Mouse (Mus musculus) megakaryocyte progenitor cell, adult 5-6 weeks (primary cell): Measurements from ENCODE around the gene Olfr353. TPM values are rescaled to one million over a fixed set of nuclear protein-coding genes. Genes with fewer than 3 reads are reported as not detected.

Experiments used
- ATAC-seq: replicated peaks from 2 replicates; pipeline ENCODE4 v1.8.0; 2016; ENCODE audit warnings: mild to moderate bottlenecking, moderate TSS enrichment, inconsistent platforms; ENCODE audit not compliant: poor library complexity
- total RNA-seq, 2 experiments: library from RNA; stranded (forward) in 1 of 2; stranded (reverse) in 1 of 2; fragments of 157-497, 149-512 nt in 1 of 2; fragments of 200-1000 nt in 1 of 2; gene quantifications; 2 replicates each; pipeline versions ENCODE4 v1.2.3 to v1.2.4; 2015 to 2017

Gene Olfr353
- not detected in 2 replicates for total RNA-seq (2015)
- not detected in 2 replicates for total RNA-seq (2017)

DNA sequence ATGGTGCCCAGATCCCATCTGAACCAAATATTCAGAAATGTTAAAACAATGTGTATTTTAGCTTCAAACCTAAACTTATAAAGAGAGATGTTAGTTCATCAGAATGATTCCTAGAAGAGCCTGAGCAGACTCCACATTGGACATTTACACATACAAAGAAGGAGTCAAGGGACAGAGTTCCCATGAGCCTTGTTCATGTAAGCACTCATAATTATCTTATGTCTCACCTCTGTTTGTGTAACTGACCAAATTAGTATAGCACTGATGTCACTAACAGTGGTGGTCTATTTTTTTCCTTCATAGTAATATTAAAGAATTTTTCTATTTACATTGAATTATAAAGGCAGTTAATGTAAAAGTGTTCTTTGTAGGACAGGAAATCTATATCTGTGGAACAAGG lies at the start of gene Olfr353:
Olfr353 (minus strand) TSS at position 101 of the 400 bp plus-strand sequence.
- no peak for ATAC-seq

DNA sequence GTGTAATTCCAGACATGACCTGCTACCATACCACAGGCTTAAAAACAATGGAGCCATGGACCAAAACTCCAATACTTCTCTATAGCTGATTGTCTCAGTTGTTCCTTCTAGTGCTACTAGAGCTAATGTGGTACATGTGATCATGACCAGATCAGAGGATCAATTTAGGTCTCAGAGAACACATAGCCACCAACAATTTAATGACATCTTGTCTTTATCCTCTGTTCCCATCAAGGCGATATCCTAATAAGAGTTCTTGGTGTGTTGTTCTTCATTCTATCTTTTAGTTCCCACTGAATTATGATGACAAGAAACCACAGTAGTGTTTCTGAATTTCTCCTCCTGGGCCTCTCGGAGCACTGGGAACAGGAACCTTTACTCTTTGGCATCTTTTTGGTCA lies 44.1 kb upstream of the Olfr353 start, which contains the start of gene Olfr356:
Olfr356 (plus strand) TSS at position 301 of the 400 bp plus-strand sequence.
- ATAC-seq: no peak

GRCm38 (mm10) chr2:36928797-36929196 lies 36.1 kb upstream of the Olfr353 start, which contains the start of gene Olfr355:
Olfr355 (minus strand) TSS chr2:36928897.
- no peak for ATAC-seq

- ATAC-seq: no peak
Measured at GRCm38 (mm10) chr2:36905380-36905779, 12.6 kb upstream of the Olfr353 start, which contains the start of gene Olfr354. Olfr354 (plus strand) TSS chr2:36905680.

- ATAC-seq: no peak
Measured at GRCm38 (mm10) chr2:36897114-36897513, 4.4 kb upstream of the Olfr353 start.

DNA sequence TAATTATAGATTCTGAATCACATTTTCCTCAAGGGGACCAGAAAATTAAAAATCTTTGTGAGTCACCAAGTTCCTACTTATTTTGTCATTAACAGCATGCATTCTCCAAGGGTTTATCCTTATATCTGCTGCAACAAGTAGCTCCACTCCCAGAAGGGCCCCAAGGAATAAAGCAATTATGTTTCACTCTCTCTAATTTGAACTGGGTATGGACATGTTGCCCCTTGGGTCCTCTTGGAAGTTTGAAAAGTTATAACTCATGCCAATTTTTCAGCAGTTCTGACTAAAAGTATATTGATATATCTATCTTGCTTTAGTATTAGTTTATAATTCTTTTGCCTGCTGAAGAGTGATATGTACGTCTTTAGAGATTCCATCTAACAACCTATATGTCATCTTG lies 24.6 kb downstream of the Olfr353 start, which contains the start of gene Olfr352:
Olfr352 (plus strand) TSS at position 301 of the 400 bp plus-strand sequence.
- ATAC-seq: no peak

- no peak for ATAC-seq
Measured at GRCm38 (mm10) chr2:36862560-36862959, 30.2 kb downstream of the Olfr353 start, which contains the start of gene Olfr351. Olfr351 (minus strand) TSS chr2:36862660.

DNA sequence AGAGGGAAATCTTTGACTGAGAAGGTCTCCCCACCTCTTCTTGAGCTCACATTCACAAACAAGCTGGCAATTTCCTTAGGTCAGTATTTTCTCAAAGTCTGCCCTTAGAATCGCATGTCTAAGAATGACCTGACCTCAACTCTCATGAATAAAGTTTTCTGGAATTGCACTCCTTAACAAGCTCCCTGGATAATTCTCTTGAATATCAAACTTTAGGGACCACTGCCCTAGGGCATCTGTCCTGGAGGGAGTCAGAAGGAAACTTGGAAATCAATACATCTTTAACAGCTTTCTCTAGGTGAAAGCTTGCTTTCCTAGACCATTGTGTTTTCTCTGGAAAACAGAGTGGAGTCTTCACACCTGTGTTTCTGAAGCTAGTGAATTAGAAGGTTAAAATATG lies 46.7 kb downstream of the Olfr353 start, which contains the start of gene Olfr350:
Olfr350 (plus strand) TSS at position 301 of the 400 bp plus-strand sequence.
- ATAC-seq: no peak

Other genes starting within 250 kb of the Olfr353 start
- not detected in 2 replicates for gene Olfr346, start 207.1 kb downstream of the Olfr353 start, total RNA-seq (2015)
- gene Olfr346, start 207.1 kb downstream of the Olfr353 start, total RNA-seq (2017): not detected in 2 replicates
- gene Olfr347, start 161.0 kb downstream of the Olfr353 start, total RNA-seq (2015): not detected in 2 replicates
- not detected in 2 replicates for gene Olfr347, start 161.0 kb downstream of the Olfr353 start, total RNA-seq (2017)
- gene Olfr348, start 108.7 kb downstream of the Olfr353 start, total RNA-seq (2015): not detected in 2 replicates
- gene Olfr348, start 108.7 kb downstream of the Olfr353 start, total RNA-seq (2017): not detected in 2 replicates
- gene Olfr50, start 102.4 kb downstream of the Olfr353 start, total RNA-seq (2015): not detected in 2 replicates
- not detected in 2 replicates for gene Olfr50, start 102.4 kb downstream of the Olfr353 start, total RNA-seq (2017)
- not detected in 2 replicates for gene Olfr3, start 75.9 kb downstream of the Olfr353 start, total RNA-seq (2015)
- gene Olfr3, start 75.9 kb downstream of the Olfr353 start, total RNA-seq (2017): not detected in 2 replicates
- not detected in 2 replicates for gene Olfr350, start 46.6 kb downstream of the Olfr353 start, total RNA-seq (2015)
- gene Olfr350, start 46.6 kb downstream of the Olfr353 start, total RNA-seq (2017): not detected in 2 replicates
- not detected in 2 replicates for gene Olfr351, start 30.3 kb downstream of the Olfr353 start, total RNA-seq (2015)
- gene Olfr351, start 30.3 kb downstream of the Olfr353 start, total RNA-seq (2017): not detected in 2 replicates
- not detected in 2 replicates for gene Olfr352, start 24.5 kb downstream of the Olfr353 start, total RNA-seq (2015)
- not detected in 2 replicates for gene Olfr352, start 24.5 kb downstream of the Olfr353 start, total RNA-seq (2017)
- 0.07 TPM in 1 of 2 replicates, not detected in the other for gene Olfr354, start 12.7 kb upstream of the Olfr353 start, total RNA-seq (2015)
- gene Olfr354, start 12.7 kb upstream of the Olfr353 start, total RNA-seq (2017): not detected in 2 replicates
- not detected in 2 replicates for gene Olfr355, start 36.0 kb upstream of the Olfr353 start, total RNA-seq (2015)
- gene Olfr355, start 36.0 kb upstream of the Olfr353 start, total RNA-seq (2017): not detected in 2 replicates
- gene Olfr356, start 44.2 kb upstream of the Olfr353 start, total RNA-seq (2015): not detected in 2 replicates
- gene Olfr356, start 44.2 kb upstream of the Olfr353 start, total RNA-seq (2017): not detected in 2 replicates
- not detected in 2 replicates for gene Olfr357, start 100.9 kb upstream of the Olfr353 start, total RNA-seq (2015)
- gene Olfr357, start 100.9 kb upstream of the Olfr353 start, total RNA-seq (2017): not detected in 2 replicates
- not detected in 2 replicates for gene Olfr358, start 116.4 kb upstream of the Olfr353 start, total RNA-seq (2015)
- not detected in 2 replicates for gene Olfr358, start 116.4 kb upstream of the Olfr353 start, total RNA-seq (2017)
- gene Olfr360, start 172.8 kb upstream of the Olfr353 start, total RNA-seq (2015): not detected in 2 replicates
- not detected in 2 replicates for gene Olfr360, start 172.8 kb upstream of the Olfr353 start, total RNA-seq (2017)
- gene Olfr361, start 196.4 kb upstream of the Olfr353 start, total RNA-seq (2015): not detected in 2 replicates
- gene Olfr361, start 196.4 kb upstream of the Olfr353 start, total RNA-seq (2017): not detected in 2 replicates
- not detected in 2 replicates for gene Olfr362, start 225.0 kb upstream of the Olfr353 start, total RNA-seq (2015)
- not detected in 2 replicates for gene Olfr362, start 225.0 kb upstream of the Olfr353 start, total RNA-seq (2017)
- gene Olfr364-ps1, start 246.4 kb upstream of the Olfr353 start, total RNA-seq (2015): not detected in 2 replicates
- not detected in 2 replicates for gene Olfr364-ps1, start 246.4 kb upstream of the Olfr353 start, total RNA-seq (2017)